Mouse (Mus musculus): ENCODE results near the gene Fam122c. TPM values are rescaled to one million over a fixed set of nuclear protein-coding genes. Genes with fewer than 3 reads are reported as not detected.

Gene Fam122c
- polyA plus RNA-seq, 1 experiment from 2014 or later: not detected

- WGBS (ENCODE audit: insufficient replicate concordance): 17% methylated on average over 12 of the region's 15 CpGs
- Histone ChIP-seq H3K4me1 (replicated peaks) (peaks cover 27% of the 10 kb centered on the region), H3K4me2 (peak within 1 kb of the TSS; percentile 68), H3K4me3 (replicated peaks) (peak within 1 kb of the TSS; percentile 74), H3K27ac (replicated peaks) (peak within 1 kb of the TSS; percentile 88), H3K9me3 (replicated peaks) (no peaks in the 10 kb centered on the region), H3K36me3 (replicated peaks) (no peaks in the 10 kb centered on the region), H3K27me3 (no peaks in the 10 kb centered on the region), H3K9ac (peak within 1 kb of the TSS; percentile 78)
- peak; percentile 86 for ATAC-seq (ENCODE audit: insufficient read depth)
Measured at GRCm38 (mm10) chrX:53370366-53370740, 97.1 kb downstream of the Fam122c start, which contains the start of gene Mospd1. TSS of gene Mospd1 (minus strand) at chrX:53370502.

Other genes starting within 250 kb of the Fam122c start
- gene Plac1, start 33.3 kb upstream of the Fam122c start, polyA plus RNA-seq (2015; fragmentation: Nextera tagmentation; extraction: Ambion mirVana): 1.1 and 1.3 TPM in 2 replicates
- gene Fam122b, start 3.6 kb upstream of the Fam122c start, polyA plus RNA-seq (2015; fragmentation: Nextera tagmentation; extraction: Ambion mirVana): 4.7 and 5.4 TPM in 2 replicates
- gene Mospd1, start 97.1 kb downstream of the Fam122c start, polyA plus RNA-seq (2015; fragmentation: Nextera tagmentation; extraction: Ambion mirVana): 30.7 and 36.4 TPM in 2 replicates
- gene Etd, start 161.5 kb downstream of the Fam122c start, polyA plus RNA-seq (2015; fragmentation: Nextera tagmentation; extraction: Ambion mirVana): not detected in 2 replicates